Mouse (Mus musculus): ENCODE measurements around the gene Cyth1.

DNA sequence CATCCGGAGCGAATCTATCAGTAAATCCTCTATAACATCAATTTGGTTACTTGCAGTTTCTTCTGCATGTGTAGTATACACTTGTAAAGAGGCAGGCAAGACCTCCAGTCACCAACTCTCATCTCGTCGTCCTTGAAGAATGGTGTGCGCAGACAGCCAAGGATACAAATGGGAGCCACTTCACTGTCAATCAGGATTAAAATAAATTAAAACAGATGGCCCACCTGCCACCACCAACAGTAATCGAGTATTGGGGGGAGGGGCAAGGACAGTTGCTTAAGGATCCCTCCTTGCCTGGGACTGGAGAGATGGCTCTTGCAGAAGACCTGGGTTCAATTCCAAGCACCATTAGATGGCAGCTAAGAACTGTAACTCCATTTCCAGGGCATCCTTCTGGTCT lies 44.3 kb upstream of the Cyth1 start:
- TF ChIP-seq CTCF (IDR thresholded peaks at IDR 0.05; ENCODE audit: extremely low read depth, insufficient read depth, insufficient read length, insufficient replicate concordance) (no peak), POLR2A (IDR thresholded peaks at IDR 0.05; ENCODE audit: low read depth, low read length) (no peak)
